Mouse (Mus musculus) midbrain, embryonic 11.5 days (tissue): Measurements from ENCODE around the gene Olfr1469. TPM values are rescaled to one million over a fixed set of nuclear protein-coding genes. Genes with fewer than 3 reads are reported as not detected.
"Not testable (repeated sequence)": the region's sequence is repeated elsewhere in the genome, so short reads cannot be mapped to it uniquely, and the experiment has no call there.

Experiments used
- ATAC-seq: fragments of 200-750 bp; cut with Nextera tagmentation; 2 replicates; pipeline ENCODE4 v1.8.0; 2017; ENCODE audit warnings: moderate TSS enrichment, moderate library complexity; ENCODE audit not compliant: low FRiP score
- DNase-seq: peaks from one replicate; pipeline ENCODE4 v3.0.0; 2015; ENCODE audit warnings: low spot score; ENCODE audit errors: missing footprints
- H3K27ac ChIP-seq: fragments of 300-500 bp; sonication (generic); 2 replicates; pipeline ENCODE4 v1.5.1; 2014; ENCODE audit warnings: low read depth, low read length
- H3K27me3 ChIP-seq: fragments of 300-500 bp; sonication (generic); 2 replicates; pipeline ENCODE4 v1.6.1; 2014; ENCODE audit warnings: mild to moderate bottlenecking, low read length, moderate library complexity, mixed read lengths; ENCODE audit not compliant: control insufficient read depth, insufficient read depth
- H3K36me3 ChIP-seq: fragments of 300-500 bp; sonication (generic); 2 replicates; pipeline ENCODE4 v1.6.1; 2014; ENCODE audit warnings: mild to moderate bottlenecking, low read length, moderate library complexity, mixed read lengths; ENCODE audit not compliant: control insufficient read depth, insufficient read depth
- H3K4me1 ChIP-seq: fragments of 300-500 bp; sonication (generic); 2 replicates; pipeline ENCODE4 v1.6.1; 2014; ENCODE audit warnings: low read length; ENCODE audit not compliant: control insufficient read depth, insufficient read depth
- H3K4me2 ChIP-seq: fragments of 300-500 bp; sonication (generic); 2 replicates; pipeline ENCODE4 v1.6.1; 2014; ENCODE audit warnings: mild to moderate bottlenecking, moderate library complexity
- H3K4me3 ChIP-seq: fragments of 300-500 bp; sonication (generic); 2 replicates; pipeline ENCODE4 v1.5.1; 2014; ENCODE audit warnings: low read depth, low read length
- H3K9ac ChIP-seq: fragments of 300-500 bp; sonication (generic); 2 replicates; pipeline ENCODE4 v1.6.1; 2014; ENCODE audit warnings: low read length
- H3K9me3 ChIP-seq: fragments of 300-500 bp; sonication (generic); 2 replicates; pipeline ENCODE4 v1.6.1; 2016; ENCODE audit warnings: low read length; ENCODE audit not compliant: control insufficient read depth
- WGBS: fragments of 180-500 bp; shearing (Covaris S2); extraction: QIAGEN DNeasy Blood & Tissue Kit; methylation state at CpG from one replicate; pipeline ENCODE4 v1.1.7; 2014; 5-methylcytosine and 5-hydroxymethylcytosine counted together
- polyA plus RNA-seq: library from polyadenylated mRNA; unstranded; fragments of >200 nt; fragmentation: Nextera tagmentation; extraction: Ambion mirVana; gene quantifications from 2 replicates; pipeline ENCODE4 v1.2.1, GENCODE M21; 2014

Olfr1469 gene
- polyA plus RNA-seq = not detected in 2 replicates

DNA sequence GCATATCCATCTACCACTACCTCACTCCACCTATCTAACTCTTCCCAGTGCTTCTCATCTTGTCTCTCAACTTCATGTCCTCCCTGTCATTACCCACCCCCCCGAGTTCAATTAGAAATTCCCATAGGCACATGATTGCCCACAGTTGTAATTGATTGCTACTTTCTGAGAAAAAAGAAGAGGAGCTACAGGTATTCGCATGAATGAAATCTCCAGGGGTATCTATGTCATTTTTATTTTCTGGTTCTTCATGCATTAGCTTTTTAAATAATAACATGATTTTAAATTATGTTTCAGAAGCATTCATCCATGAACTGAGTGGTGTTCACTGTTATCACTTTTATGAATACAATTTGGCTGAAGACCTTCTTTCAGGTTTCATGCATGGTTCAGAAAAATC is at the start of gene Olfr1469:
Olfr1469 (plus strand) TSS at position 301 of the 400 bp plus-strand sequence.
- Histone ChIP-seq H3K36me3 (no peaks in the 10 kb centered on the region), H3K4me3 (no peak within 1 kb of the TSS), H3K27ac (no peak within 1 kb of the TSS), H3K9ac (no peak within 1 kb of the TSS), H3K9me3 (no peaks in the 10 kb centered on the region; the same call in 1 of the 2 replicates), H3K27me3 (no peaks in the 10 kb centered on the region), H3K4me2 (no peak within 1 kb of the TSS), H3K4me1 (no peaks in the 10 kb centered on the region)
- DNase-seq (no peak), ATAC-seq (no peak)
- WGBS = 81% methylated on average over 2 of the region's 2 CpGs

- no peak for DNase-seq
- 79% methylated on average over 2 of the region's 2 CpGs for WGBS
- no peaks in the 10 kb centered on the region for H3K4me1 ChIP-seq
- H3K4me3 ChIP-seq = no peak within 1 kb of the TSS
- no peak within 1 kb of the TSS for H3K9ac ChIP-seq
- H3K36me3 ChIP-seq = no peaks in the 10 kb centered on the region
- H3K27me3 ChIP-seq = no peaks in the 10 kb centered on the region
- no peak for ATAC-seq
- no peak within 1 kb of the TSS for H3K27ac ChIP-seq
- no peak within 1 kb of the TSS for H3K4me2 ChIP-seq
- H3K9me3 ChIP-seq = peaks cover 3% of the 10 kb centered on the region; the same call in 1 of the 2 replicates
Measured at GRCm38 (mm10) chr19:13361936-13362335, 45.7 kb upstream of the Olfr1469 start, which contains the start of gene Olfr1467. Olfr1467 (plus strand) TSS chr19:13362236.

- H3K27me3 ChIP-seq, DNase-seq, H3K36me3 ChIP-seq, H3K9ac ChIP-seq, H3K4me1 ChIP-seq, H3K4me3 ChIP-seq, H3K4me2 ChIP-seq, ATAC-seq, H3K9me3 ChIP-seq, H3K27ac ChIP-seq: not testable (repeated sequence)
- 76% methylated on average over 2 of the region's 2 CpGs for WGBS
Measured at GRCm38 (mm10) chr19:13443109-13443508, 35.5 kb downstream of the Olfr1469 start, which contains the start of gene Olfr1471. Olfr1471 (plus strand) TSS chr19:13443409.

- H3K4me2 ChIP-seq = no peak within 1 kb of the TSS
- H3K4me1 ChIP-seq = no peaks in the 10 kb centered on the region
- H3K36me3 ChIP-seq = no peaks in the 10 kb centered on the region
- WGBS = 77% methylated on average over 1 of the region's 1 CpGs
- ATAC-seq (no peak), DNase-seq (no peak)
- H3K27me3 ChIP-seq = no peaks in the 10 kb centered on the region
- no peak within 1 kb of the TSS for H3K4me3 ChIP-seq
- H3K9ac ChIP-seq = no peak within 1 kb of the TSS
- H3K9me3 ChIP-seq = peaks cover 3% of the 10 kb centered on the region; the same call in 1 of the 2 replicates
- H3K27ac ChIP-seq = no peak within 1 kb of the TSS
Measured at GRCm38 (mm10) chr19:13455986-13456385, 48.3 kb downstream of the Olfr1469 start, which contains the start of gene Olfr1472. Olfr1472 (minus strand) TSS chr19:13456086.

Other genes with a start within 250 kb of the Olfr1469 start
- not detected in 2 replicates for gene Olfr1461, start 244.8 kb upstream of the Olfr1469 start, polyA plus RNA-seq
- not detected in 2 replicates for gene Olfr1462, start 222.1 kb upstream of the Olfr1469 start, polyA plus RNA-seq
- not detected in 2 replicates for gene Olfr1463, start 176.5 kb upstream of the Olfr1469 start, polyA plus RNA-seq
- not detected in 2 replicates for gene Olfr1465, start 92.3 kb upstream of the Olfr1469 start, polyA plus RNA-seq
- gene Olfr1466, start 69.0 kb upstream of the Olfr1469 start, polyA plus RNA-seq = not detected in 2 replicates
- not detected in 2 replicates for gene Olfr1467, start 45.6 kb upstream of the Olfr1469 start, polyA plus RNA-seq
- gene Olfr1471, start 35.6 kb downstream of the Olfr1469 start, polyA plus RNA-seq = not detected in 2 replicates
- gene Olfr1472, start 48.2 kb downstream of the Olfr1469 start, polyA plus RNA-seq = not detected in 2 replicates
- gene Olfr1474, start 61.7 kb downstream of the Olfr1469 start, polyA plus RNA-seq = not detected in 2 replicates
- not detected in 2 replicates for gene Olfr1475, start 72.3 kb downstream of the Olfr1469 start, polyA plus RNA-seq
- gene Olfr1477, start 92.7 kb downstream of the Olfr1469 start, polyA plus RNA-seq = not detected in 2 replicates
- gene Olfr1480, start 120.1 kb downstream of the Olfr1469 start, polyA plus RNA-seq = not detected in 2 replicates
- gene Olfr1484, start 175.7 kb downstream of the Olfr1469 start, polyA plus RNA-seq = not detected in 2 replicates
- not detected in 2 replicates for gene Olfr1487, start 209.5 kb downstream of the Olfr1469 start, polyA plus RNA-seq
- gene Olfr1489, start 223.8 kb downstream of the Olfr1469 start, polyA plus RNA-seq = not detected in 2 replicates
- gene Olfr1490, start 243.2 kb downstream of the Olfr1469 start, polyA plus RNA-seq = not detected in 2 replicates